Mouse (Mus musculus) naive thymus-derived CD4-positive, alpha-beta T cell, adult 2 months (primary cell): Measurements from ENCODE around the gene Zfand3.

ENCODE experiments used
- DNase-seq: peaks from one replicate; pipeline ENCODE4 v3.0.0-alpha.2; 2011; ENCODE audit warnings: low read depth

Zfand3 gene

GRCm38 (mm10) chr17:30103641-30104165, 99.2 kb downstream of the Zfand3 start:
- DNase-seq: no peak

DNA sequence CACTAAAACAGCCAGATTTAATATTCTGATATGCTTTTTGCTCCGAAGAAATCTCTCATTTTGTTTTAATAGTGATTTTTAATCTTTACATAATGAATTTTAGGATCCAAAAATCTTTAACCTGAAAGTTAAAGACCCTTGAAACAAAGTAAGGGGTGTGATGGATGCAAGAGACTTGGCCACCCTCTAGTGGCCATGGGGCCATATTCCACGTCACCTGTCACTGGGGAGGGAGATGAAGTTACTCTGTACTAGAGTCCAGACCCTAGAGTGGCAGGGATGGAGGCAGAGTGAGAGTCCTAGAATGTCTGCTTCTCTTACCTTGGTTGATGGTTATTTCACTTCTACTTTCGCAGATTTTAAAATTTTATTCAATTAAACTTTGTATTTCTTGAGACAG, 100.8 kb downstream of the Zfand3 start:
- DNase-seq: peak; percentile 39

DNA sequence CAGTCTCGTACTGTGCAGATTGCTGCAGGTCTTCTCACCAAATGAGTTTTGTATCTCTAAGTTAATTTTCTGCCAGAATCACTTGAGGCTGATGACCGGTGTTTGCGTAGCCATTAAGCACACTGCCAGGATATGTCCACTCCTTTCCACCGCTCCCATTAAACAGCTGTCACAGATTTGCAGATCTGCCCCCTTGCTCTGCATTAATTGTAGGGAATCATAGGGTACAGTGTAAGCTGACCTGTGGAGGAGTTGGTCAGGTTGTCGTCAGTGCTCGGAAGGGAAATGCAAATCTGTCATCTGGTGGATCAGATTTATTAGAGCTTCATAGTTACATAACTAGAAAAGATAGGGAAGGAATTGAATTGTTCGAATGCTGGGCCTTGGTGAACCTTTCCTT, 106.1 kb downstream of the Zfand3 start:
- DNase-seq: no peak

- DNase-seq: no peak
Observed at GRCm38 (mm10) chr17:30111556-30111955, 107.0 kb downstream of the Zfand3 start.

GRCm38 (mm10) chr17:30112080-30112479, 107.5 kb downstream of the Zfand3 start:
- no peak for DNase-seq

DNA sequence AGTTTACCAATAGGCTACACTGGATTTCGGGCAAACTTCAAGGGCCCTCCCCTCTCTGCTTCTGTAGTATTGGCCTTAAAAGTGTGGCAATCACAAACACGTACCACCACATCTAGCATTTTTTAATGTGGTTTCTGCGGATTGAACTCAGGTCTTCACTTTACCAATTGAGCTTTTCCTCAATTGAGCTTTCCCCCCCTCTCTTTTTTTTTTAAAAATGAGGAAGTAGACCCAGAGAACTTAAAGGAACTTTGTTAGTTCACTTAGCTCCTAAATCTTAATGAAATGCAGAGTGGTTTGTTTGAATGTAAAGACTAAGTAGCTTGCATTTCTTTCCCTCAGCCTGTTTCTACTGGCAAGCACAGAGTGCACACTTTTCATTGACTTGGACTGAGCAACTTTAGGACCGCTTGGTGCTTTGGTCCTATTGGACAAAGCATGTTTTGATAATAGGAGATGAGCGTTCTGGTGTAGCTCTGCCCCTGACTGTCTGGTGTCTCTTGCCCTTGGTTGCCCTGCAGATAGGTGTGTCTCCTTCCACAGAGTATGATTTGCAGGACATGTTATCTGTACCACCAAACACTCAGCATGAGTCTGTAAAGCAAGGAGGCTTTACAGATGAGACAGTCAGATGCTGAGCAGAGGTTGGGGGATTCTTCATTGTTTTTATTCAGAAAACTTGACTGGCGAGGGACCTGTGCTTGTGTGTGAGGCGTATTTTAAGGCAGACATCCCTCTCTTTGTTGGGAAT, 108.2 kb downstream of the Zfand3 start:
- DNase-seq: no peak

DNA sequence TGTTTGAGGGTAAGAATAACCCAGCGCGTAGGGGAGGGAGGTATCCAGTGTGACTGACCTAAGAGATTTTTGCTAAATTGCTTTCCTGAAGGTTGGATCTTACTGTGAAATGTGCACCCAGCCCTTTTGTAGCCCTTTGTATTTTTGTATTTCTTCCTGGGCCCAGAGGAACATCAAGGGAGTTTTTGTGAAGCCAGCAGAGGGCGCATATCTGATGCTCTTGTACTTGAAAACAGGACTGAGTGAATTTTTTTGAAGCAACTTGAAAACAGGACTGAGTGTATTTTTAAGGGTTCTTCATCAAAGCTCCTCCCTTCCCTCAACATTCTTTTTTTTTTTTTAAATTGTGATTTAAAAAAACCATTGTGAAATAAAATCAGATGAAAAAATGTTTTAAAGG, 110.2 kb downstream of the Zfand3 start:
- peak; percentile 72 for DNase-seq

GRCm38 (mm10) chr17:30116226-30116625, 111.7 kb downstream of the Zfand3 start:
- no peak for DNase-seq

DNA sequence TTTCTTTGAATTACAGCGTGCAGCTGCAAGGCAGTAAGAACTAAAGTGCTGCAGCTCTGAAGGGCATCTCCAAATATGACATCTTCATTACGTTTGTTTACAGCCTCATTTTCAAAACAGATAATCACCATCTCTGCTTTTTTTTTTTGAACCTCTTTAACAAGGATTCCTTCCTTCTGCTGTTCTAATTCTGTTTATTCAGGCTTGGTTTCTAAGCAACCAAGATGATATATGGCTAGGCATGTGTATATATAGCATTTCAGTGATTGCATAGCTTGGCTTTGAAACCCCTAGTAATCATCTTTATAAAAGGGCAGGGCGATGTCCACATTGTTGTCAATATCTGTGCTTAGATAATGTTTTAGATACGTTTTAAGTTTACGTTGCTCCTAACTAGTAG, 113.5 kb downstream of the Zfand3 start:
- no peak for DNase-seq

DNA sequence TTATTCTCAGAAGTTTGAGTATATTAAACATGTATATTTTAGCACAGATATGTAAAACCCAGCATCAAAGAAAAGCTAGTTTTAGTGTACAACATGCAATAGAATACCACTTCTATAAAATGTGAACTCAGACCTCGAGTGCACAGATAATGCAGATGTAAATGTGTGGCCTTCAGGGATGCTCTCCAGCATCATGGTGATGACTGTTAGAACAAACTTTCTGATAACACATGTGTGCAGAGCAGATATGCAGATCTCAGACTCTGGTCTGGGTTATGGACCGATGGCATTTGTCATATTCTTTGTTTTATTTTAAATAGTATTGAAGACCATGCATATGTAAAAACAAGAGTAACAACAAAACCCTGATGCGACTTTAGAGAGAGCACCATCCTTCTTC, 117.7 kb downstream of the Zfand3 start:
- DNase-seq: no peak

GRCm38 (mm10) chr17:30128456-30128855, 123.9 kb downstream of the Zfand3 start:
- peak; percentile 73 for DNase-seq

GRCm38 (mm10) chr17:30129220-30129619, 124.7 kb downstream of the Zfand3 start:
- DNase-seq: no peak

- DNase-seq: no peak
Observed at GRCm38 (mm10) chr17:30130326-30130725, 125.8 kb downstream of the Zfand3 start.

DNA sequence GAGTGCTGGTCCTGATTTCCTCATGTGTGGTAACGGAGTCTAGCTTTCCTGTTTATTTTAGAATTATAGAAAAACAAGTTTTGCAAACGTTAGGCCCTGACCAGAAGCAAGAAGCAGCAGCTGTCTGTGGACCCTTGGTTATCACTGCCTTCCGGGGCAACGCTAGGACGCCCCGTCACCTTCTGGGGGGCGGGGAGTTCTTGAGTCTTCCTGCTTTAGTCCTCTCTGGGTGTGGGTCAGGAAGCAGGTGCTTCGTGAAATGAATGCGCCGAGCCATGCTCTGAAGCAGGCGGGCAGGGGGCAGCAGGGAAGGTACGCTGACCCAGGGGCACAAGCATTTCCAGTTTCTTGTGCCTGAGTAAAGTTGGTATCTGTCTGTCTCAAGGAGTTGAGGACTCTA, 129.1 kb downstream of the Zfand3 start:
- peak; percentile 63 for DNase-seq

DNA sequence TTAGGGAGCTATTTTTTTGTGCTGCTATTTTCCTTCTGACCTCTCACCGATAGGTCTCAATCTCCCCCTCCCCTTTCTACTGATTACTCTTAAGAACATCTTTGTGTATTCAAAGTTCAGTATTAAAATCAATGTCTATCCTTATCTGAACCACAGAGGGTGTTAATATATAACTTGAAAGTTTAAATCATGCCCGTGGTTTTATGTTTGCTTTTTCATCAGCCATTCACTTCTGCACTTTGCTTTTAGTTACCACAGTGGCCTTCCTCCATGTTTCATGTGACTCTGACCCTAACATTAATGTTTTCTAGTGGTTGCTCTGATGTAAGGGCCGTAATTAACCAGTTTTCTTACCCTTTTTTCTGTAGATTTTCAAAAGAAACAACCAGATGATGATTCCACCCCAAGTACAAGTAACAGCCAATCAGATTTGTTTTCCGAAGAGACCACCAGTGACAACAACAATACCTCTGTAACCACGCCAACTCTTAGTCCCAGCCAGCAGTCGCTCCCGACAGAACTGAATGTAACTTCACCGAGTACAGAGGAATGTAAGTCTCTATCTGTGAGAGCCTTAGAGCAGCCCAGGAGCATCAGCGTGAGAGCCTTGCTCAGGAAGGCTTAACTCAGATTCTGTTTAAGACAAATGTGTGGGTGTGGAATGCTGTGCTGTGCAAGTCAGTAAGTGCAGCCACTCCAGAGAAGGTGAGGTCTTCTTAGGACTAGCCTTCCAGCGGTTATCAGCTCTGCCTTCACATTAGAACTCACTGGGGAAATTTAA, 130.6 kb downstream of the Zfand3 start:
- no peak for DNase-seq

DNA sequence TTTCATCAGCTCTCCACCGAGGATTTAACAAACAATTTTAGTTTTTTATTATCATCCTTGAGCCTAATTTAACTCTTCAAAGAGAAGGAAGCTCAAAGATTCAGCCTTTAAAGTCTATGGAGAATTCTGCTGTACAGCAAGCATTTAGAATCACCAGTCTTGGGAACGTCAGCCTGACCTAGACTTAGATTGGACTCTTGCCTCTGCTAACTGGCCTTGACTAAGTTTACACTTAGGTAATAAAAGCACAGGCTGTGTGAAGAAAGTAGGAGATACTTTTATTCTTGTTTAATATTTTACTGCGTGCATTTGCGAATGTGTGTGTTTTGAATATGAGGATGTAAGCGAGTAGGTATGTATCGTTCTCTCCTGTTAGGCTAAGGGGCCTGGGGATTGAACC, 131.4 kb downstream of the Zfand3 start:
- no peak for DNase-seq

DNA sequence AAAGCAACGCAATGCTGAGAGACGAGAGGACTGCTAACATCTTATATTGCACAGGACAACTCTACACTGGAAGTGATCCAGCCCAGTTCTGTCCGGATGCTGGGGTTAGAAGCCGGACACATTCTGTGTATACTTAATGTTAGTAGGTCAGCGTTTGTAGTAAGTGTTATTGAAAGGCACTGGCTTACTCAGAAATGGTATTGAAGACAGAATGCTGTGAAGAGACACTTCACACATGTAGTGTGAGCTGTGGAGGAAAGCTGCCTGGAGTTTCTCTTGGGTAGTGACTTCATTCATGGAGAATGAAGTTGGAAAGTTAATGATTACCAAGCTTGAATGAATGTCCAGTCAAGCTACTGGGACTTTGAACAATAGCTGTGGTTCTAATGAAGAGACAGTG, 132.2 kb downstream of the Zfand3 start:
- no peak for DNase-seq

DNA sequence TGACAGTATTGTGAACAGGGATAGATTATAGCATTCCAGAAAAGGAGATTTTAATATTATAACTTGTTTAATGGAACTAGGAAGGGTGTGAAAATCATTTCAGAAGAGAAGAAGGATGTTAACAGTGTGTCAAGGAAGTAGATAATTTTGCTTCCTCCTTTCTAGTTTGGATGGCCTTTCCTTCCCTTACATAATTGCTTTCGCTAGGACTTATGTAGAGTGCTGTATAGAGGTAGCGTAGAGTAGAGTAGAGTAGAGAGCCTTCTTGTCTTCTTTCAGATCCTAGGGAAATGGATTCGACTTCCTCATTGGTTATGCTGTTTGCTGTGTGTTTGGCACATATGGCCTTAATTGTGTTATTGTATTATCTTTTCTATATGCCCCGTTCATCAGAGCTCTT, 132.6 kb downstream of the Zfand3 start:
- DNase-seq: no peak

- no peak for DNase-seq
Observed at GRCm38 (mm10) chr17:30144114-30144513, 139.6 kb downstream of the Zfand3 start.

DNA sequence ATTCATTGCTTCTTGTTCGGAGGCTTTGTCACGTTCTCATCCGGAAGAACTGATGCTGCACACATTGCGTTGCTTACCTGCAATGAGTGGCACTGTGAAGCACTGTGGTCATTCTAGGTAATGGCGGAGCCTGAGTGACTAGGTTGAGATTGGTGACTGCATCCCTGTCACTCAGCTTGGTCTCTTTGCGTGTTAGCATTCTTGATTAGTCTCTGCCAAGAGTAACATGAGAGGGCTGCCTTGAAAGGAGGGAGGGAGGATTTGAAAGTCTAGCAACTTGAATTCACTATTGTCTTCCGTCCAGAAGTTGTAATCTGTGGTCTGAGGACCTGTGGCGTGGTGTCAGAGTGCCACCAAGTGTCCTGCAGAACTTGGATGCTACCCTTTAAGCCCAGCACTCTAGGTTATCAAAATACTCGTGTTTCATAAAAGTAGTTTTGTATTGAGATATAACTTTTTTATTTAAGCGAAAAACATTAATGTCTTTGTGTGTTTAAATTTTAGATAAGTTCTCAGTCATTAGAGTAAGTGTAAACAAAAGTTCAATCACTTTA, 141.1 kb downstream of the Zfand3 start:
- no peak for DNase-seq

- no peak for DNase-seq
Observed at GRCm38 (mm10) chr17:30146555-30146954, 142.0 kb downstream of the Zfand3 start.

GRCm38 (mm10) chr17:30147897-30148296, 143.4 kb downstream of the Zfand3 start:
- no peak for DNase-seq

DNA sequence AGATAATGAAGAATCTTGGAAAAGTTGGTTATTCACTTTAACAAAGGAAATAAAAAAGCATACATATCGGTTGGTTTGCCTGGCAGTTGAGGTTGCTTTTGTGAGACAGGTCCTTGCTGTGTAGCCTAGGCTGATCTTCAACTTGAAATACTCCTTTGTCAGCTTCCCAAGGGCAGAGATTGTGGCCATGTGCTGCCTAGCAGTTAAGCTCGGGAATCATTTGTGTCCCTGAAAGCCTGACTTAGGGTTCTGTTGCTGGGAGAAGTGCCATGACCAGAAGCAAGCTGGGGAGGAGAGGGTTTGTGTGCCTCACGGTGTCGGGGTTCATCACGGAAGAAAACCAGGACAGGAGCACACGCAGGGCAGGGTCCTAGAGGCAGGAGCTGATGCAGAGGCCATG, 143.8 kb downstream of the Zfand3 start:
- DNase-seq: no peak
